Mouse (Mus musculus) hindbrain, embryonic 10.5 days (tissue): ENCODE measurements around the gene Gm9733. TPM values are rescaled to one million over a fixed set of nuclear protein-coding genes. Genes with fewer than 3 reads are reported as not detected.

ENCODE experiments used
- polyA plus RNA-seq: library from polyadenylated mRNA; unstranded; fragments of >200 nt; fragmentation: Nextera tagmentation; extraction: Ambion mirVana; gene quantifications from 2 replicates; pipeline ENCODE4 v1.2.1, GENCODE M21; 2016

The Gm9733 gene
- polyA plus RNA-seq, 1 experiment from 2014 or later: not detected

Other genes starting within 250 kb of the Gm9733 start
- gene Sirpb1a, start 94.2 kb upstream of the Gm9733 start, polyA plus RNA-seq: not detected in 2 replicates
- gene Sirpb1b, start 242.8 kb upstream of the Gm9733 start, polyA plus RNA-seq: not detected in 2 replicates